Mouse (Mus musculus) lung, embryonic 14.5 days (tissue): Measurements from ENCODE around the gene Hist2h3b. TPM values are rescaled to one million over a fixed set of nuclear protein-coding genes. Genes with fewer than 3 reads are reported as not detected.
A peak's percentile ranks its signal among the peaks of the same experiment; 100 is the strongest.

Experiments
- ATAC-seq: fragments of 200-750 bp; cut with Nextera tagmentation; 2 replicates; pipeline ENCODE4 v1.8.0; 2017; ENCODE audit warnings: mild to moderate bottlenecking, moderate TSS enrichment, moderate library complexity; ENCODE audit not compliant: insufficient read depth
- DNase-seq: peaks from one replicate; pipeline ENCODE4 v3.0.0-alpha.2; 2015
- H3K27ac ChIP-seq: fragments of 300-500 bp; sonication (generic); 2 replicates; pipeline ENCODE4 v1.5.1; 2014; ENCODE audit warnings: low read depth, mild to moderate bottlenecking, moderate library complexity
- H3K27me3 ChIP-seq: fragments of 300-500 bp; sonication (generic); 2 replicates; pipeline ENCODE4 v1.6.1; 2014; ENCODE audit warnings: low read length, control low read depth; ENCODE audit not compliant: insufficient read depth
- H3K36me3 ChIP-seq: fragments of 300-500 bp; sonication (generic); 2 replicates; pipeline ENCODE4 v1.6.1; 2014; ENCODE audit warnings: control low read depth; ENCODE audit not compliant: insufficient read depth
- H3K4me1 ChIP-seq: fragments of 300-500 bp; sonication (generic); 2 replicates; pipeline ENCODE4 v1.6.1; 2014; ENCODE audit warnings: antibody characterized with exemption, control low read depth; ENCODE audit not compliant: insufficient read depth
- H3K4me2 ChIP-seq: fragments of 300-500 bp; sonication (generic); 2 replicates; pipeline ENCODE4 v1.6.1; 2014; ENCODE audit warnings: mild to moderate bottlenecking
- H3K4me3 ChIP-seq: fragments of 300-500 bp; sonication (generic); 2 replicates; pipeline ENCODE4 v1.5.1; 2014; ENCODE audit warnings: low read depth, low read length
- H3K9ac ChIP-seq: fragments of 300-500 bp; sonication (generic); 2 replicates; pipeline ENCODE4 v1.6.1; 2014
- H3K9me3 ChIP-seq: fragments of 300-500 bp; sonication (generic); 2 replicates; pipeline ENCODE4 v1.6.1; 2016; ENCODE audit warnings: low read depth, low read length, control low read depth
- CTCF ChIP-seq: IDR thresholded peaks from 2 replicates; pipeline ENCODE4 v1.5.1; 2016; ENCODE audit warnings: antibody characterized with exemption, low read depth
- WGBS: fragments of 180-500 bp; shearing (Covaris S2); extraction: QIAGEN DNeasy Blood & Tissue Kit; methylation state at CpG from one replicate; pipeline ENCODE4 v1.1.7; 2014; 5-methylcytosine and 5-hydroxymethylcytosine counted together
- microRNA-seq: library from miRNA; unstranded; fragments of <30 nt; microRNA quantifications from one replicate; pipeline ENCODE4, GENCODE M21; 2016; ENCODE audit warnings: borderline number of aligned reads
- polyA plus RNA-seq: library from polyadenylated mRNA; unstranded; fragments of >200 nt; fragmentation: Nextera tagmentation; extraction: Ambion mirVana; gene quantifications from 2 replicates; pipeline ENCODE4 v1.2.1, GENCODE M21; 2014

Gene Hist2h3b
- polyA plus RNA-seq, 1 experiment from 2014 or later, result 111 TPM

DNA sequence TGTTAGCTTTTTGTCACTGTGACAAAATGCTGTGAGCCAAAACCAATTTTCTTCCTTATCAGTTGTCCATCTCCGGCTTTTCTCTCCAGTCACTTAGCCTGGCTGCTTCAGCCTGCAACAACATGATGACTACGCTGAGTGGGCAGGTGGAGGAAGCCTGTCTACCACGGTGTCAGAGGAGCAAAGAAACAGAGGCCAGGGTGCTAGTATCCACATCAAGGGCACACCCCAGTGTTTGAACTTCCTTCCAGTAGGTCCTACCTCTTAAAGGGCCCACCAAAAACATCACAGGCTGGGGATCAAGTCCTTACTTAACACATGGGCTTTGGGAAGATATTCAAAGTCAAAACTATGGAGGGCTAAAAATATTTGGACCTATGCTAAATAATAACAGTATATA is 41.0 kb downstream of the Hist2h3b start:
- Histone ChIP-seq H3K4me3 (no peak overlapping the region), H3K9me3 (no peaks in the 10 kb centered on the region), H3K4me1 (no peaks in the 10 kb centered on the region), H3K9ac (no peak overlapping the region), H3K36me3 (no peaks in the 10 kb centered on the region), H3K27ac (no peak overlapping the region), H3K4me2 (no peak overlapping the region), H3K27me3 (no peaks in the 10 kb centered on the region; the same call in 1 of the 2 replicates)
- WGBS, result 45% methylated on average over 3 of the region's 3 CpGs
- no peak for DNase-seq
- ATAC-seq, result no peak
- no peak for TF ChIP-seq CTCF

DNA sequence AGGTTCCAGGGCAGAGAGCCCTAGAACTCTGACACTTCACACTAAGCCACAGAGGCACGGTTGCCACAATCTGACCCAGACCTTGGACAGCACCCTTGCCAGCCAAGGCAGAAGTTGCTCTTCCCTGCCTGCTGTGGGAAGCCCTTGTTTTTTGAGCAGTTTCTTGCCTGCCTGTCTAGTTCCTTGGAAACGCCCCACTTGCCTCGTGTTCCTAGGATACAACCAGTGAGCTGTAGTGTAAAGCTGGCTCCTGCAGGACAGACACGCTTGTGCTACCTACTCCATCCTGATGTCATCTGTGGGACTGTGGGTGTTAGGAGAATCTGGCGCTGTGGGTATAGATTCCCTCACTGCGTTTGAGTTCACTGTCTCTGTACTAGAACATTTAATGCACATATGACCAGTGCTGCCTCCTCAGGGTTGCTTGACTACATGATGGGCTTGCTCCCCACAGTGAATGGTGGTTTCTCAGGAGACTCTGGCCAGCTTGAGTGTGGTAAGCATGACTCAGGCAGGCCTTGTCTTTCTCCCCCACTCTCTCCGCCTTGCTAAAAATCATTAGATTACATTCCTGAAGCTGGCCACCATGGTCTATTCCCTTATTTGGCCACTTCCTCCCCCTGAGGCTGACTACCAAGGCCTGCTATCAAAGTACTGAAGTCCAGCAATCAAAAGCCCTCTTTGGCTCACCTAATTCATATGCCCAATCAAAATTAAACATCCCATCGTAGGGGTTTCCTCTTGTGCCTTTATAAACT is 44.1 kb downstream of the Hist2h3b start:
- H3K4me1 ChIP-seq, result no peaks in the 10 kb centered on the region
- no peak overlapping the region for H3K27ac ChIP-seq
- no peaks in the 10 kb centered on the region; the same call in 1 of the 2 replicates for H3K27me3 ChIP-seq
- DNase-seq (peak; percentile 34), ATAC-seq (no peak)
- no peak overlapping the region for H3K9ac ChIP-seq
- no peak for TF ChIP-seq CTCF
- H3K36me3 ChIP-seq, result no peaks in the 10 kb centered on the region
- no peaks in the 10 kb centered on the region for H3K9me3 ChIP-seq
- 54% methylated on average over 8 of the region's 8 CpGs for WGBS
- no peak overlapping the region for H3K4me2 ChIP-seq
- H3K4me3 ChIP-seq, result no peak overlapping the region

Small RNAs within 50 kb of the gene (microRNA-seq; reads per million reads assigned to microRNA genes)
- gene Gm44492 (not detected), gene Gm47311 (not detected), gene Gm47313 (not detected)

Other genes starting within 250 kb of the Hist2h3b start
- 18.6 and 19.7 TPM in 2 replicates for gene Vps45, start 210.2 kb upstream of the Hist2h3b start, polyA plus RNA-seq
- gene Otud7b, start 164.1 kb upstream of the Hist2h3b start, polyA plus RNA-seq, result 18.9 and 21.3 TPM in 2 replicates
- gene Mtmr11, start 106.7 kb upstream of the Hist2h3b start, polyA plus RNA-seq, result 13.0 and 16.6 TPM in 2 replicates
- 196 and 210 TPM in 2 replicates for gene Sf3b4, start 96.3 kb upstream of the Hist2h3b start, polyA plus RNA-seq
- gene Sv2a, start 87.5 kb upstream of the Hist2h3b start, polyA plus RNA-seq, result 3.6 and 5.8 TPM in 2 replicates
- gene Bola1, start 48.9 kb upstream of the Hist2h3b start, polyA plus RNA-seq, result 57.6 and 68.0 TPM in 2 replicates
- not detected in 2 replicates for gene Hist2h2ab, start 48.8 kb upstream of the Hist2h3b start, polyA plus RNA-seq
- gene Hist2h2ac, start 47.8 kb upstream of the Hist2h3b start, polyA plus RNA-seq, result 10.8 and 11.9 TPM in 2 replicates
- gene Hist2h2be, start 47.5 kb upstream of the Hist2h3b start, polyA plus RNA-seq, result 5.9 and 6.4 TPM in 2 replicates
- 11.5 and 14.4 TPM in 2 replicates for gene Hist2h3c2, start 29.5 kb upstream of the Hist2h3b start, polyA plus RNA-seq
- gene Hist2h2aa2, start 28.4 kb upstream of the Hist2h3b start, polyA plus RNA-seq, result 49.7 and 55.6 TPM in 2 replicates
- gene Hist2h2aa1, start 23.2 kb upstream of the Hist2h3b start, polyA plus RNA-seq, result 13.0 and 15.7 TPM in 2 replicates
- 0.30 and 2.3 TPM in 2 replicates for gene Hist2h3c1, start 22.0 kb upstream of the Hist2h3b start, polyA plus RNA-seq
- 11.3 and 16.6 TPM in 2 replicates for gene Hist2h4, start 5.3 kb upstream of the Hist2h3b start, polyA plus RNA-seq
- 23.2 and 26.7 TPM in 2 replicates for gene Hist2h2bb, start 1.1 kb downstream of the Hist2h3b start, polyA plus RNA-seq
- gene Fcgr1, start 25.3 kb downstream of the Hist2h3b start, polyA plus RNA-seq, result 3.3 and 3.9 TPM in 2 replicates
- not detected in 2 replicates for gene BC107364, start 183.7 kb downstream of the Hist2h3b start, polyA plus RNA-seq